ENCODE assay signal across 19 mouse cellular contexts in the genomic region with DNA sequence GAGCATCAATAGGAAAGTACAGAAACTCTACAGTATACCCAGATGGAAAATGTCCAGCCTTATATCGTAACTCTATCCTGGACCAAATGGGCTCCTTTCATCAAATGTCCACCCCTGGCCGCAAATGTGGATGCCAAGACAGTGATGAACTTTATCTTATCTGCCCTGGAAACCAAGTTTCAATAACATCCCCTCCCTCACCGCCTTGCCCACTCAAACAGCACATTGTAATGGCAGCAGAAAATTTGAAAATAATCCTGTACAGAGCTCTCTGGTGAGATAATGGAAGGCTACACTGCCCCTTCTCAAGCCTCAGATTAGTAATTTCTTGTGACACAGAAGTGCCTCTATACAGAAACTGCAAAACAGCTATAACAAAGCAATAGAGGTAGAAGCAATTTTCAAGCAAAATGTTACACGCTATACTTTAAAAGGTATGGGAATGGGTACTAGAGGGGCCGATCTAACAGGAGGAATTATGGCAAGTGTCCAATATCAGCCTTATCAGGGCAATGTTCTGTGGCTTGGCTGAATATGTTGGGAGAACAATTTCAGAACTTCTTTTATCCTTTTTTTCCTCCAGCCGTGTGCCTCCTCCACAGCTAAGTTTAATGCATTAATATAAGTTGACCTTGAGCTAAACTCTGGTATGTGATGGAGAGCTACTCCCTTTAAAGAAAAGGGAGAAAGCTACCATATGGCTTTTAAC.
DNase-seq lines count a peak whose midpoint lies in the region; ATAC-seq and TF ChIP-seq lines count a peak whose summit lies in the region.
"Had no signal": no experiment of that assay in that cellular context is flagged by ENCODE, and none has a peak within 500 bp of the region (broad histone marks: within the 10 kb centered on the region; RNA-seq: fewer than 3 reads in every experiment).

No protein-coding gene starts in this region.

- no peak for TF ChIP-seq POLR2A in MEL (IDR thresholded peaks at IDR 0.05; ENCODE audit: control insufficient read depth in 1 of 2, insufficient read depth in 1 of 2, low read depth in 1 of 2, low read length in 2 of 2, poor library complexity in 1 of 2)

- no peaks in the 10 kb centered on the region for H3K79me2 ChIP-seq in MEL (ENCODE audit: control insufficient read depth, insufficient read depth, low read length, poor library complexity)

- no peak overlapping the region for H3K4me2 ChIP-seq in heart, embryonic 16.5 days (ENCODE audit: low read depth, low read length)
- no peak overlapping the region for H3K4me2 ChIP-seq in liver, embryonic 11.5 days
- no peak overlapping the region for H3K4me2 ChIP-seq in liver, postnatal 0 days (ENCODE audit: low read depth, low read length)
- H3K4me2 ChIP-seq: embryonic facial prominence, embryonic 12.5 days; heart, embryonic 11.5 days; limb, embryonic 15.5 days; neural tube, embryonic 12.5 days had no signal

- H3K4me3 ChIP-seq in heart, embryonic 16.5 days (ENCODE audit: low read length) = no peak overlapping the region
- no peak overlapping the region for H3K4me3 ChIP-seq in liver, embryonic 11.5 days (ENCODE audit: low read depth, low read length)
- H3K4me3 ChIP-seq in liver, postnatal 0 days (ENCODE audit: low read depth, low read length) = no peak overlapping the region
- no peak overlapping the region for H3K4me3 ChIP-seq in MEL (ENCODE audit: control insufficient read depth in 1 of 2, insufficient read depth in 1 of 2, low read depth in 2 of 2, low read length in 2 of 2)
- H3K4me3 ChIP-seq: embryonic facial prominence, embryonic 12.5 days; erythroblast, embryonic 14.5 days; limb, embryonic 15.5 days; neural tube, embryonic 12.5 days had no signal

- 36% methylated on average over 6 of the region's 6 CpGs for WGBS in heart, embryonic 16.5 days
- 67% methylated on average over 6 of the region's 6 CpGs for WGBS in liver, embryonic 11.5 days
- 69% methylated on average over 6 of the region's 6 CpGs for WGBS in liver, postnatal 0 days (ENCODE audit: insufficient replicate concordance)

- no peak for DNase-seq in heart, adult 18-20 months
- DNase-seq in liver, embryonic 11.5 days (ENCODE audit: low spot score) = peak; percentile 17
- DNase-seq in liver, postnatal 0 days = no peak
- peak; percentile 72 for DNase-seq in MEL (ENCODE audit: low read depth, low spot score)
- no peak for DNase-seq in spleen, postnatal 10 days (ENCODE audit: low spot score in 2 of 2)
- DNase-seq: adrenal gland, postnatal 10 days; cerebellum, adult 9-11 months; gastrocnemius, postnatal 25 days; kidney, adult 8-10 months; kidney, postnatal 36 days had no signal

- H3K27me3 ChIP-seq in heart, embryonic 16.5 days (ENCODE audit: control insufficient read depth, insufficient read depth, low read length) = no peaks in the 10 kb centered on the region
- no peaks in the 10 kb centered on the region for H3K27me3 ChIP-seq in liver, embryonic 11.5 days (replicated peaks; ENCODE audit: control insufficient read depth, insufficient read depth, low read length)
- H3K27me3 ChIP-seq in liver, postnatal 0 days (ENCODE audit: insufficient read depth, low read length) = no peaks in the 10 kb centered on the region
- no peaks in the 10 kb centered on the region for H3K27me3 ChIP-seq in MEL (ENCODE audit: control insufficient read depth in 1 of 2, insufficient read depth in 2 of 2, low read length in 2 of 2)
- H3K27me3 ChIP-seq: embryonic facial prominence, embryonic 12.5 days; neural tube, embryonic 12.5 days; Patski had no signal

- 0 out of 2 replicates have a peak overlapping the region, but pooled peaks have one; percentile 6 for H3K27ac ChIP-seq in heart, embryonic 16.5 days (ENCODE audit: low read length)
- H3K27ac ChIP-seq in liver, embryonic 11.5 days (ENCODE audit: low read depth, low read length) = no peak overlapping the region
- no peak overlapping the region for H3K27ac ChIP-seq in liver, postnatal 0 days (ENCODE audit: low read depth)
- no peak overlapping the region for H3K27ac ChIP-seq in MEL (ENCODE audit: control insufficient read depth, low read depth, low read length)
- H3K27ac ChIP-seq: embryonic facial prominence, embryonic 12.5 days; limb, embryonic 15.5 days; neural tube, embryonic 12.5 days had no signal

- no peak for TF ChIP-seq EP300 in liver, postnatal 0 days (IDR thresholded peaks at IDR 0.05; ENCODE audit: low read depth)
- peak; percentile 30 to 79; a peak in 3 of 4 replicates for TF ChIP-seq EP300 in MEL (IDR thresholded peaks at IDR 0.05; ENCODE audit: low read depth in 1 of 2, low read length in 2 of 2)

- no peaks in the 10 kb centered on the region for H3K36me3 ChIP-seq in heart, embryonic 16.5 days (ENCODE audit: control insufficient read depth, insufficient read depth)
- H3K36me3 ChIP-seq in liver, embryonic 11.5 days (ENCODE audit: control insufficient read depth, insufficient read depth, low read length) = no peaks in the 10 kb centered on the region
- no peaks in the 10 kb centered on the region for H3K36me3 ChIP-seq in liver, postnatal 0 days (replicated peaks; ENCODE audit: insufficient read depth, low read length)
- H3K36me3 ChIP-seq in MEL (ENCODE audit: control insufficient read depth in 1 of 2, insufficient read depth in 2 of 2, low read length in 2 of 2) = peaks cover 0 to 21% of the 10 kb centered on the region in 2 experiments; a peak in 2 of 4 replicates
- H3K36me3 ChIP-seq: embryonic facial prominence, embryonic 12.5 days; limb, embryonic 15.5 days; neural tube, embryonic 12.5 days had no signal

- H3K9me3 ChIP-seq in heart, embryonic 16.5 days (replicated peaks; ENCODE audit: control insufficient read depth, low read length) = no peaks in the 10 kb centered on the region
- no peaks in the 10 kb centered on the region for H3K9me3 ChIP-seq in liver, embryonic 11.5 days (ENCODE audit: control insufficient read depth, low read length)
- H3K9me3 ChIP-seq in liver, postnatal 0 days (ENCODE audit: low read length) = no peaks in the 10 kb centered on the region
- no peaks in the 10 kb centered on the region for H3K9me3 ChIP-seq in MEL (replicated peaks; ENCODE audit: insufficient read depth, low read length)
- H3K9me3 ChIP-seq: embryonic facial prominence, embryonic 12.5 days; limb, embryonic 15.5 days; neural tube, embryonic 12.5 days had no signal

- TF ChIP-seq CTCF in liver, postnatal 0 days (IDR thresholded peaks at IDR 0.05; ENCODE audit: low read depth) = no peak
- TF ChIP-seq CTCF in MEL (IDR thresholded peaks at IDR 0.05 in 2 of 3, conservative IDR thresholded peaks at IDR 0.05 in 1 of 3; ENCODE audit: control insufficient read depth in 1 of 3, insufficient read depth in 1 of 3, low read depth in 2 of 3, low read length in 3 of 3, poor library complexity in 1 of 3, severe bottlenecking in 1 of 3) = no peak

- ATAC-seq in heart, embryonic 16.5 days (replicated peaks; ENCODE audit: extremely low read depth, insufficient read depth, low FRiP score) = no peak
- ATAC-seq in liver, embryonic 11.5 days (replicated peaks; ENCODE audit: low FRiP score) = no peak
- no peak for ATAC-seq in liver, postnatal 0 days
- ATAC-seq in megakaryocyte-erythroid progenitor cell, adult 5-6 weeks (replicated peaks; ENCODE audit: low FRiP score, low TSS enrichment, poor library complexity, severe bottlenecking) = peak; percentile 48
- ATAC-seq: forebrain, embryonic 14.5 days; Patski had no signal

- TF ChIP-seq RAD21 in MEL (IDR thresholded peaks at IDR 0.05; ENCODE audit: low read depth, low read length) = no peak

- no peak overlapping the region for H3K9ac ChIP-seq in heart, embryonic 16.5 days (ENCODE audit: low read length)
- H3K9ac ChIP-seq in liver, embryonic 11.5 days (ENCODE audit: low read depth, low read length) = no peak overlapping the region
- no peak overlapping the region for H3K9ac ChIP-seq in liver, postnatal 0 days (replicated peaks)
- no peak overlapping the region for H3K9ac ChIP-seq in MEL (ENCODE audit: control insufficient read depth, low read depth, low read length, poor library complexity, severe bottlenecking)
- H3K9ac ChIP-seq: embryonic facial prominence, embryonic 12.5 days; limb, embryonic 15.5 days; neural tube, embryonic 12.5 days had no signal

- peaks cover 11% of the 10 kb centered on the region for H3K4me1 ChIP-seq in heart, embryonic 16.5 days (ENCODE audit: control insufficient read depth, insufficient read depth, low read length)
- H3K4me1 ChIP-seq in liver, embryonic 11.5 days (replicated peaks; ENCODE audit: control insufficient read depth, insufficient read depth, low read length) = no peaks in the 10 kb centered on the region
- no peaks in the 10 kb centered on the region for H3K4me1 ChIP-seq in liver, postnatal 0 days (ENCODE audit: insufficient read depth)
- H3K4me1 ChIP-seq in MEL (ENCODE audit: control insufficient read depth in 1 of 2, insufficient read depth in 2 of 2, low read length in 2 of 2) = peaks cover 7 to 22% of the 10 kb centered on the region in 2 experiments
- H3K4me1 ChIP-seq: limb, embryonic 15.5 days had no signal

TF ChIP-seq in MEL, 35 proteins besides CTCF, POLR2A, EP300 and RAD21 (continues in another document):
- TF ChIP-seq KAT2A (conservative IDR thresholded peaks at IDR 0.05; ENCODE audit: low read depth, low read length) (no peak), SMC3 (IDR thresholded peaks at IDR 0.05; ENCODE audit: low read depth, low read length) (no peak), JUND (IDR thresholded peaks at IDR 0.05; ENCODE audit: low read depth, low read length) (no peak), TBP (IDR thresholded peaks at IDR 0.05; ENCODE audit: low read depth, low read length) (no peak), GATA1 (IDR thresholded peaks at IDR 0.05; ENCODE audit: low read depth, low read length) (peak; percentile 78), CHD2 (IDR thresholded peaks at IDR 0.05; ENCODE audit: low read length) (no peak), ZNF384 (IDR thresholded peaks at IDR 0.05; ENCODE audit: low read depth, low read length) (peak; percentile 48; the same call in 1 of the 2 replicates), MYB (IDR thresholded peaks at IDR 0.05; ENCODE audit: low read depth, low read length) (no peak), MYC (IDR thresholded peaks at IDR 0.05; ENCODE audit: low read depth, low read length) (0 out of 2 replicates have a peak, but pooled peaks have one; percentile 17), ETS1 (IDR thresholded peaks at IDR 0.05; ENCODE audit: low read depth, low read length) (peak; percentile 46; the same call in 1 of the 2 replicates), NRF1 (IDR thresholded peaks at IDR 0.05; ENCODE audit: insufficient read depth, low read depth, low read length, poor library complexity, severe bottlenecking) (no peak), RCOR1 (IDR thresholded peaks at IDR 0.05; ENCODE audit: low read depth, low read length) (peak; percentile 46; the same call in 1 of the 2 replicates), USF2 (IDR thresholded peaks at IDR 0.05; ENCODE audit: borderline replicate concordance in 1 of 2, insufficient read depth in 1 of 2, low read depth in 1 of 2, low read length in 2 of 2) (no peak), TCF12 (IDR thresholded peaks at IDR 0.05; ENCODE audit: low read depth, low read length) (peak; percentile 14; the same call in 1 of the 2 replicates), MAFK (IDR thresholded peaks at IDR 0.05; ENCODE audit: borderline replicate concordance, low read depth, low read length) (peak; percentile 11; the same call in 1 of the 2 replicates)

Comparison
In these comparisons a context has a peak if more than half of its experiments do, and no peak if none do; other contexts are left out.
1. DNase-seq: peak in liver, embryonic 11.5 days (single experiment) and MEL (single experiment); none in heart, adult 18-20 months (0 of 2), liver, postnatal 0 days (single experiment) and spleen, postnatal 10 days (0 of 2).